Mouse (Mus musculus) kidney, adult 2 months (tissue): ENCODE measurements at regions not wholly inside any gene's neighbourhood (a gene's known extent, or its start where the extent isn't known, plus 50 kb on each side); places are given as distances from the start of the nearest gene placed in this dataset.

Experiments
- CTCF ChIP-seq: fragments of 200-500 bp; conservative IDR thresholded peaks from 2 replicates; pipeline ENCODE4 v1.5.1; 2011; ENCODE audit warnings: low read depth, mild to moderate bottlenecking, control low read depth, low read length, moderate library complexity, mixed read lengths; ENCODE audit not compliant: insufficient read depth, insufficient read length
- POLR2A ChIP-seq: fragments of 200-500 bp; IDR thresholded peaks from one replicate; pipeline ENCODE4 v1.6.1; 2011; ENCODE audit warnings: low read depth, low read length, control low read depth

DNA sequence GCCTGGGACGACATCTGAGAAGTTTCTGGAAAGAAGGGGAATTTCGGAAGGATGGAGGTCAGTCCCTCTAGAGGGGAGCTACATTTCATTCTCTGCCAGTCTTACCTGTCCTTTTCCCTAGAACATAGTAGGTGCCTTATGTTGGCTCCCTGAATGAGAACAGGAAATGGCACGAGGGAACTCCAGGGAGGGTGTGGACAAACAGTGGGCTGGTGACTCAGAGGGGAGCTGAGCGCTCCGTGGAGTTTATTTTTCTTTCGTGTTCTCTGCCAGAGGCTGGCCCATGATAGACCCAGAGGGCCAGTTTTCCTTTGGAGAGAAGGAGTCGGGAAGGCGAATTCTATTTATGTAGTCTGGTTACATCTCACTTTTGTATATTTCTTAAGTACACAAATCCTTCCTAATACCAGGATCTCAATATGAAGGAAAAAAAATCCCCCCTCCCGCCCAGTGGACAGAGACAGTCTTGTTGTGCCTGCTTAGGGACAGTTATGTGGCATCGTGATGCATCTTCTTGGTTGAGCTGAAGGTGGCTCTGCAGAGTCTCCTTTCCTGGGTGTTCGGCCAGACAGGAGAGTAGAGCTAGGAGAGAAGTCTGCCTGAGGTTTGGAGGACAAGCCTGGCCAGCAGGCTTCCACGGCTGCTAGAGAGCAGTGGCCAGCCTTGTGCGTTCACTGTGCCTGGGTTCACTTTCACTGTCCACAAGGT lies 84.3 kb upstream of the Rbpj start:
- TF ChIP-seq POLR2A = no peak
- no peak for TF ChIP-seq CTCF
